Mouse (Mus musculus): ENCODE data around the gene Arhgap17. TPM values are rescaled to one million over a fixed set of nuclear protein-coding genes. Genes with fewer than 3 reads are reported as not detected.

Gene Arhgap17
- polyA plus RNA-seq, 1 experiment from 2014 or later, result 26.1 TPM

DNA sequence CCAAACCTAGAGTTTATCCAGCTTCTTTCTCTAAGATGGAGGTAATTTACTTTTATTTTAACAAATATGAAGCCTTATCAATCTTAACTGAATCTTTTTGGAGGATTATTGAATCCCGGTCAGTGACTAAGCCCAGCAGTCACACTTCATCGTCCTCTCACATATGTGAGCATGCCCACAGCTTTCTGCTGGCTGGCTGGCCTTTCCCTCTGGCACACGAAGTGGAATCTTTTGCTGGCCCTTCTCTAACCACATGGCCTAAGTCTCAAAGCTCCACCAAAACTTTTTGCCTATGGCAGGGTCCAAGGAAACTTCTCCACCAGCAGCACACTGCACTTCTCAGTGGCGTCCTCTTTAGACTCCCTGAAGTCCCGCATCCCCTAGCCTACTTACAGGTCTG is 27.8 kb downstream of the Arhgap17 start:
- Histone ChIP-seq H3K27me3 (ENCODE audit: insufficient read depth, low read length) (no peaks in the 10 kb centered on the region), H3K4me2 (no peak overlapping the region), H3K36me3 (ENCODE audit: insufficient read depth) (no peaks in the 10 kb centered on the region), H3K9me3 (ENCODE audit: low read depth, low read length) (no peaks in the 10 kb centered on the region), H3K27ac (ENCODE audit: low read depth) (no peak overlapping the region), H3K9ac (no peak overlapping the region), H3K4me3 (ENCODE audit: low read depth, low read length) (no peak overlapping the region), H3K4me1 (ENCODE audit: insufficient read depth) (peaks cover 17% of the 10 kb centered on the region)
- 45% methylated on average over 5 of the region's 5 CpGs for WGBS
- ATAC-seq (ENCODE audit: insufficient read depth), result no peak
- DNase-seq, result no peak
- no peak for TF ChIP-seq CTCF (IDR thresholded peaks at IDR 0.05; ENCODE audit: low read depth)

DNA sequence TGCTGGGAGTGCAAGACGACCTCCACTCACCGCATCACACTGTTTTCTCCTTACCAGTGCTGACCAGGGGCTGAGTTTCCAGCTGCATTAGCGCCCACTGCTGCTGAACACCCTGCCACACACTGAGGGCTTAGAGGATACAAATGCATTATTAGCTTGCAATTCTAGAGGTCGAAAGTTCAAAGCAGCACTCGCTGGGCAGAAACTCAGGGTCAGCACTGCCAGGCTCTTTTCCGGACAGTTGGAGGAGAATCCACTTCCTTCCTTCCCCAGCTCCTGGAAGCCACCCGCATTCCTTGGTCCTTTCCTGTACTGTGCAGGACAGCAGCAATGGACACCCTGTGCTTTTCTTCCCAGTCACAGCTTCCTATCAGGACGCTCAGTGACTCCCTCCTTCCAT is 31.4 kb downstream of the Arhgap17 start:
- WGBS, result 50% methylated on average over 8 of the region's 8 CpGs
- no peaks in the 10 kb centered on the region for H3K9me3 ChIP-seq (ENCODE audit: low read depth, low read length)
- no peaks in the 10 kb centered on the region for H3K27me3 ChIP-seq (ENCODE audit: insufficient read depth, low read length)
- H3K9ac ChIP-seq, result no peak overlapping the region
- H3K4me1 ChIP-seq (ENCODE audit: insufficient read depth), result peaks cover 17% of the 10 kb centered on the region
- peak; percentile 36 for DNase-seq
- no peak overlapping the region; the same call in 1 of the 2 replicates for H3K27ac ChIP-seq (ENCODE audit: low read depth)
- H3K4me2 ChIP-seq, result no peak overlapping the region
- H3K36me3 ChIP-seq (ENCODE audit: insufficient read depth), result no peaks in the 10 kb centered on the region
- peak; percentile 34 for TF ChIP-seq CTCF (IDR thresholded peaks at IDR 0.05; ENCODE audit: low read depth)
- no peak overlapping the region for H3K4me3 ChIP-seq (ENCODE audit: low read depth, low read length)
- no peak; the same call in 1 of the 2 replicates for ATAC-seq (ENCODE audit: insufficient read depth)

DNA sequence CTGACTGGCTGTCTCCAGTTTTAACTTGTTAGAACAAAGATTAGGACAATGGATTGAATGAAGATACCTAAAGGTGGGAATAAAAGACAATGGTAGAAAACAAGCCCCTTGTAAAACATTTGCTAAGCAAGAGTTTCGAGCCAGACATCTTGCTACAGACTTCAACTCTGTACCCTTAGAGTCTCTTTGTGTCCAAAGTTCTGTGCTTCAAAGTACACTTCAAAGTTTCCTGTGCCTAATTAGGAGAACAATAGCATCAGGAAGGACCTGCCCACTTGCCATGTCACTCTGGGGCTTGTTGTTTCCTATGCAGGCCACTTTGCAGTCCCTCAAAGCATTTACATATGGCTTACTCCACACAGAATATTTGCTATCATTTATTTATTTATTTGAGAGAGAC is 33.4 kb downstream of the Arhgap17 start:
- no peak for TF ChIP-seq CTCF (IDR thresholded peaks at IDR 0.05; ENCODE audit: low read depth)
- peaks cover 8% of the 10 kb centered on the region for H3K4me1 ChIP-seq (ENCODE audit: insufficient read depth)
- WGBS, result 66% methylated on average over 1 of the region's 1 CpGs
- ATAC-seq (ENCODE audit: insufficient read depth) (no peak), DNase-seq (peak; percentile 39)
- H3K27me3 ChIP-seq (ENCODE audit: insufficient read depth, low read length), result no peaks in the 10 kb centered on the region
- no peaks in the 10 kb centered on the region for H3K9me3 ChIP-seq (ENCODE audit: low read depth, low read length)
- no peak overlapping the region for H3K4me3 ChIP-seq (ENCODE audit: low read depth, low read length)
- no peak overlapping the region for H3K9ac ChIP-seq
- H3K4me2 ChIP-seq, result no peak overlapping the region
- H3K36me3 ChIP-seq (ENCODE audit: insufficient read depth), result no peaks in the 10 kb centered on the region
- H3K27ac ChIP-seq (ENCODE audit: low read depth), result peak overlapping the region; percentile 58

DNA sequence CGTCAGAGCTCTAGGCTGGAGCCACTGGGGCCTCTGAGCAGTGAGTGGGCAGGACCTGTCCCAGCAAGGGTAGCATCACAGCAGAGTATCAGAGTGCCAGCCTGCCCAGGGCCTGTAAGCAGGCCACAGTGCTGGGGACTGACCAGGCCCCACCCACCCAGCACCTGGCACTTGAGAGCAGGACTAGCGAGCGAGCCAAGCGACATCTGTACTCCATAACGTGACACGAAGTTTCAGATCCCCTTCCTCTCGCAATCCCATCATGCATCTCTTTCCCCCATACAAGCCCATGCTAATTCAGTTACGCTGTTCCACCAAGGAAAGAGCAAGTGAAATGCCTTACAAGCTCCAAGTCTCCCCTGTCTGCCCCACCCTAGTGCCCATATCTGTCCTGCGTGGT is 39.2 kb downstream of the Arhgap17 start:
- H3K27ac ChIP-seq (ENCODE audit: low read depth), result no peak overlapping the region
- no peaks in the 10 kb centered on the region for H3K27me3 ChIP-seq (ENCODE audit: insufficient read depth, low read length)
- peak; percentile 52; the same call in 1 of the 2 replicates for ATAC-seq (ENCODE audit: insufficient read depth)
- no peak overlapping the region for H3K4me3 ChIP-seq (ENCODE audit: low read depth, low read length)
- H3K36me3 ChIP-seq (ENCODE audit: insufficient read depth), result peaks cover 10% of the 10 kb centered on the region; the same call in 1 of the 2 replicates
- H3K4me2 ChIP-seq, result no peak overlapping the region
- no peaks in the 10 kb centered on the region for H3K9me3 ChIP-seq (ENCODE audit: low read depth, low read length)
- peak; percentile 21 for DNase-seq
- no peak overlapping the region for H3K9ac ChIP-seq
- 79% methylated on average over 9 of the region's 9 CpGs for WGBS
- H3K4me1 ChIP-seq (ENCODE audit: insufficient read depth), result no peaks in the 10 kb centered on the region
- TF ChIP-seq CTCF (IDR thresholded peaks at IDR 0.05; ENCODE audit: low read depth), result no peak

DNA sequence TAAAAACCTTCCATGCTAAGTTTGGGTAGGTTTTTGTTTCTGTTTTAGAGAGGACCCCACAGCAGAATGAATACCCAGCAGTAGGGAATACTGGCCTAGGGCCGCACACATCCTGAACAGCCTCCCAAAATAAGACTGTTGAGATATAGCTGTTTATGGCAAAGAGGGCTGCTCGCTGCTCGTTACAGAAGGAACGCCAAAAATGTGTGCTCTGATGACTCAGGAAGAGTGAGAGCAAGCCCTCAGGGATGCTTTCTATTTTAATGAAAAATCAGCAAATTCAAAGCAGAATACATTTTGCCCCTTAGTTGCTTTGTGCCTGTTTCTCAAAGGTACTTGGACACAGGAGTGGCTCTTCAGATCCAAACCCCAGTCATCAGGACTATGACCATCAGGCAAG is 41.8 kb downstream of the Arhgap17 start:
- Histone ChIP-seq H3K4me3 (ENCODE audit: low read depth, low read length) (no peak overlapping the region), H3K36me3 (ENCODE audit: insufficient read depth) (peaks cover 32% of the 10 kb centered on the region), H3K4me2 (no peak overlapping the region), H3K9me3 (ENCODE audit: low read depth, low read length) (no peaks in the 10 kb centered on the region), H3K27ac (ENCODE audit: low read depth) (no peak overlapping the region), H3K27me3 (ENCODE audit: insufficient read depth, low read length) (no peaks in the 10 kb centered on the region), H3K9ac (no peak overlapping the region), H3K4me1 (ENCODE audit: insufficient read depth) (no peaks in the 10 kb centered on the region)
- no peak for ATAC-seq (ENCODE audit: insufficient read depth)
- no peak for DNase-seq
- WGBS, result 76% methylated on average over 4 of the region's 4 CpGs
- TF ChIP-seq CTCF (IDR thresholded peaks at IDR 0.05; ENCODE audit: low read depth), result no peak

DNA sequence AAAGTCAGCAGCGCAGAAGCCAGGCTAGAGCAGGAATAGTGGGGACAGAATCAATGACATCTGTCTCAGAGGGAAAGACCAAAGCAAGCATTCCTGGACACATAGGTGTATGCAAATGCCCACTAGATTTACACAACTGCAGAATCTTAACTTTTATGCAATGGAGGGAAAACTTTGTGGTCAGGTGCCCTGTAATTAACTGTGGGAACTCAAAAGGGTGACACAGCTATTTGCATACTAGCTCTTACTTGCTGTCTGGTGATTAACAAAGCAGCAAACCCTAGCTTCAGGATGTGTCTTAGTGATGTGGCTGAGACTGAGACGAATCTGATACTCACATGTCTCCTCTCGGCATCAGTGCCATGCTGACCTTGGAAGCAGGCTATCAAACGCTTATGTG is 42.8 kb downstream of the Arhgap17 start:
- ATAC-seq (ENCODE audit: insufficient read depth), result no peak
- Histone ChIP-seq H3K9ac (no peak overlapping the region), H3K9me3 (ENCODE audit: low read depth, low read length) (no peaks in the 10 kb centered on the region), H3K4me3 (ENCODE audit: low read depth, low read length) (no peak overlapping the region), H3K27me3 (ENCODE audit: insufficient read depth, low read length) (no peaks in the 10 kb centered on the region), H3K27ac (ENCODE audit: low read depth) (no peak overlapping the region), H3K4me1 (ENCODE audit: insufficient read depth) (no peaks in the 10 kb centered on the region), H3K36me3 (ENCODE audit: insufficient read depth) (peaks cover 41% of the 10 kb centered on the region), H3K4me2 (no peak overlapping the region)
- no peak for TF ChIP-seq CTCF (IDR thresholded peaks at IDR 0.05; ENCODE audit: low read depth)
- no peak for DNase-seq
- WGBS, result 74% methylated on average over 4 of the region's 4 CpGs

DNA sequence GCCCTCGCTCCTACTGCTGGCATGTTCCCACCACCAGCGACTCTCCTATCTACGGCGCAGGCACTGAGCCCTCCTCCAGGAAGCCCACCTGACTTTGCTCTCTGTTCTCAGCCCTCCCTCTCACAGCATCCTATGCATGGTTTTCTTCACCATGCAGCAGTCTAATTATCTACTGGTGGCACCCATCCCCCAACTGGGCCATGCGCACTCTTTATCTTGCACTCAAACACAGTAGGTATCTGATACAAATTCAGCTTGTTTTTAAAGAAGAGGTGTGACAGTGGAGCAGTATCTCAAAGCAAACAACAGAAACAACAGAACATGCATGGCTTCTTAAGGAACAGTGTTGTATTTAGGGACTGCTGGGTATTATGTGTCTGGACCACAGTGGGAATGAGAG is 43.7 kb downstream of the Arhgap17 start:
- 93% methylated on average over 5 of the region's 5 CpGs for WGBS
- Histone ChIP-seq H3K27ac (ENCODE audit: low read depth) (no peak overlapping the region), H3K4me2 (no peak overlapping the region), H3K36me3 (ENCODE audit: insufficient read depth) (peaks cover 47% of the 10 kb centered on the region), H3K9me3 (ENCODE audit: low read depth, low read length) (no peaks in the 10 kb centered on the region), H3K4me3 (ENCODE audit: low read depth, low read length) (no peak overlapping the region), H3K9ac (no peak overlapping the region), H3K4me1 (ENCODE audit: insufficient read depth) (no peaks in the 10 kb centered on the region), H3K27me3 (ENCODE audit: insufficient read depth, low read length) (no peaks in the 10 kb centered on the region)
- TF ChIP-seq CTCF (IDR thresholded peaks at IDR 0.05; ENCODE audit: low read depth), result no peak
- DNase-seq (no peak), ATAC-seq (ENCODE audit: insufficient read depth) (no peak)

DNA sequence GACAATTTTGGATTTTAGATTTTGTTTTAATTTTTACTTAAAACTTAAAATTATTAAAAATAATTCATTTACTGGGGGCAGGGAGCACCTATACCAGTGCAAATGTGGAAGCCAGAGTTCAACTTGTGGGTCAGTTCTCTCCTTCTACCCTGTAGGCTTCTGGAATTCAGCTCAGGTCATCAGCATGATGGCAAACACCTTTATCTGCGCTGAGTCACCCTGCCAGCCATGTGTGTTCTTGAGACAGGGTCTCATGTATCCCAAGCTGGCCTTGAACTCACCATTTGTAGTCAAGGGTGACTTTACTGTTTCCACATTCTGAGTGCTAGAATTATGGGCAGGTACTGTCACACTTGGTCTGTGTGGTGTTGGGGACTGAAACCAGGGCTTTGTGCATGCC is 45.6 kb downstream of the Arhgap17 start:
- H3K4me3 ChIP-seq (ENCODE audit: low read depth, low read length), result no peak overlapping the region
- no peaks in the 10 kb centered on the region for H3K27me3 ChIP-seq (ENCODE audit: insufficient read depth, low read length)
- H3K9ac ChIP-seq, result no peak overlapping the region
- ATAC-seq (ENCODE audit: insufficient read depth) (no peak), DNase-seq (no peak)
- TF ChIP-seq CTCF (IDR thresholded peaks at IDR 0.05; ENCODE audit: low read depth), result no peak
- H3K36me3 ChIP-seq (ENCODE audit: insufficient read depth), result peaks cover 59% of the 10 kb centered on the region
- WGBS, result 88% methylated on average over 1 of the region's 1 CpGs
- H3K9me3 ChIP-seq (ENCODE audit: low read depth, low read length), result no peaks in the 10 kb centered on the region
- H3K27ac ChIP-seq (ENCODE audit: low read depth), result no peak overlapping the region
- H3K4me2 ChIP-seq, result no peak overlapping the region
- no peaks in the 10 kb centered on the region for H3K4me1 ChIP-seq (ENCODE audit: insufficient read depth)
